Mouse (Mus musculus): ENCODE data around the gene Dnah6.

DNA sequence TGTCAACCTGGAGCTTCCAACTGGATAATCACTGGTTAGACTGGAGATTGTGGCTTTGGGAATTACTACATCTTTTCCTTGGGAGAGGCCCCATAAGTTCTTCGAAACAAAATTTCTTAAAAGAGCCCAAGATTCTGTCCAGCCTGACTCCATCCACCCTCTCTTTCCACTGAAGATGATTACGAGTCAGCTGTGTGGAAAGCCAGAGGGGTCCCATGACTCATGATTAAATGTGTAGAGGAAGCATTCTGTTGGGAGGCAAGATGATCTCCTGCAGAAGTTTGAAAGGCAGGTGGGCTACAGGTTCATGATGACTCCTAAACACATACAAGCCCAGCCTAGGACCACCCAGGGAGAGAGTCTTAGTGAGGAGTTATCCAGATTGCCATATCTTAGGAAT is 66.0 kb downstream of the Dnah6 start:
- TF ChIP-seq CTCF (IDR thresholded peaks at IDR 0.05; ENCODE audit: control insufficient read depth, insufficient read depth, low read length) = no peak
- no peak for TF ChIP-seq POLR2A (IDR thresholded peaks at IDR 0.05; ENCODE audit: borderline replicate concordance, control insufficient read depth, low read depth, low read length)
